Mouse (Mus musculus): ENCODE data around the gene Itgb7. TPM values are rescaled to one million over a fixed set of nuclear protein-coding genes. Genes with fewer than 3 reads are reported as not detected.

The Itgb7 gene
- total RNA-seq, 1 experiment from 2014 or later, result 1.5 TPM

- no peak for DNase-seq
Measured at GRCm38 (mm10) chr15:102248812-102249191, 17.1 kb upstream of the Itgb7 start.

GRCm38 (mm10) chr15:102248131-102248811, 16.5 kb upstream of the Itgb7 start:
- no peak for DNase-seq

- DNase-seq, result peak; percentile 73
Measured at GRCm38 (mm10) chr15:102247252-102248130, 15.7 kb upstream of the Itgb7 start.

- peak; percentile 96 for DNase-seq
Measured at GRCm38 (mm10) chr15:102246866-102247251, 15.1 kb upstream of the Itgb7 start.

GRCm38 (mm10) chr15:102245891-102246741, 14.4 kb upstream of the Itgb7 start:
- peak; percentile 71 for DNase-seq

GRCm38 (mm10) chr15:102245461-102245881, 13.7 kb upstream of the Itgb7 start:
- no peak for DNase-seq

- DNase-seq, result no peak
Measured at GRCm38 (mm10) chr15:102244306-102245191, 12.8 kb upstream of the Itgb7 start.

- DNase-seq, result peak; percentile 60
Measured at GRCm38 (mm10) chr15:102243229-102244190, 11.8 kb upstream of the Itgb7 start.

GRCm38 (mm10) chr15:102242404-102243228, 10.9 kb upstream of the Itgb7 start:
- no peak for DNase-seq

GRCm38 (mm10) chr15:102240607-102241006, 8.9 kb upstream of the Itgb7 start:
- DNase-seq, result peak; percentile 38

- DNase-seq, result no peak
Measured at GRCm38 (mm10) chr15:102239851-102240250, 8.1 kb upstream of the Itgb7 start.

GRCm38 (mm10) chr15:102239260-102239590, 7.5 kb upstream of the Itgb7 start:
- DNase-seq, result peak; percentile 88

GRCm38 (mm10) chr15:102238543-102239259, 7.0 kb upstream of the Itgb7 start:
- DNase-seq, result no peak

GRCm38 (mm10) chr15:102235371-102236027, 3.8 kb upstream of the Itgb7 start:
- no peak for DNase-seq

- no peak for DNase-seq
Measured at GRCm38 (mm10) chr15:102233896-102234295, 2.2 kb upstream of the Itgb7 start.

- no peak for DNase-seq
Measured at GRCm38 (mm10) chr15:102232764-102233163, 1.0 kb upstream of the Itgb7 start.

GRCm38 (mm10) chr15:102230408-102231321, 1.1 kb downstream of the Itgb7 start:
- DNase-seq, result no peak

Measured in adrenal gland, postnatal 25 days (tissue).